Mouse (Mus musculus) adrenal gland, adult 8-10 months (tissue): ENCODE results near the gene Tex13c3. TPM values are rescaled to one million over a fixed set of nuclear protein-coding genes. Genes with fewer than 3 reads are reported as not detected.
"Not testable (repeated sequence)": the region's sequence is repeated elsewhere in the genome, so short reads cannot be mapped to it uniquely, and the experiment has no call there.

Experiments
- DNase-seq: peaks from one replicate; pipeline ENCODE4 v3.0.0; 2022
- total RNA-seq, 4 experiments: library from RNA; stranded (reverse); gene quantifications; 2 replicates each; pipeline ENCODE4 v1.2.4; 2022

Tex13c3 gene
- not detected for total RNA-seq

GRCm38 (mm10) chrX:19481219-19481618 lies at the start of gene Tex13c3:
Gene Tex13c3 (minus strand): TSS chrX:19481319.
- DNase-seq = not testable (repeated sequence)

- DNase-seq = no peak
Measured at GRCm38 (mm10) chrX:19489731-19490130, 8.6 kb upstream of the Tex13c3 start.
